Mouse (Mus musculus) small intestine, adult 2 months (tissue): ENCODE measurements around the gene Chn2. TPM values are rescaled to one million over a fixed set of nuclear protein-coding genes. Genes with fewer than 3 reads are reported as not detected.
A peak's percentile ranks its signal among the peaks of the same experiment; 100 is the strongest.

Source experiments
- H3K27ac ChIP-seq: fragments of 200-500 bp; 2 replicates; pipeline ENCODE4 v1.5.1; 2012; ENCODE audit warnings: low read depth, low read length, control low read depth, inconsistent platforms; ENCODE audit not compliant: insufficient read depth
- H3K27me3 ChIP-seq: fragments of 200-500 bp; 2 replicates; pipeline ENCODE4 v1.6.1; 2012; ENCODE audit warnings: mild to moderate bottlenecking, moderate library complexity, low read length, inconsistent platforms; ENCODE audit not compliant: control insufficient read depth, insufficient read depth
- H3K36me3 ChIP-seq: fragments of 200-500 bp; 2 replicates; pipeline ENCODE4 v1.6.1; 2012; ENCODE audit warnings: mild to moderate bottlenecking, low read length, control low read depth, inconsistent platforms; ENCODE audit not compliant: control insufficient read depth, insufficient read depth
- H3K4me1 ChIP-seq: fragments of 200-500 bp; 2 replicates; pipeline ENCODE4 v1.6.1; 2012; ENCODE audit warnings: low read length, inconsistent platforms, mixed read lengths; ENCODE audit not compliant: control insufficient read depth, insufficient read depth, insufficient read length
- H3K4me3 ChIP-seq: fragments of 200-500 bp; 2 replicates; pipeline ENCODE4 v1.5.1; 2012; ENCODE audit warnings: low read depth, mild to moderate bottlenecking, control low read depth, inconsistent platforms, low read length, moderate library complexity
- CTCF ChIP-seq: fragments of 200-500 bp; IDR thresholded peaks from 2 replicates; pipeline ENCODE4 v1.5.1; 2012; ENCODE audit warnings: low read depth, mild to moderate bottlenecking, control low read depth, inconsistent platforms, low read length, moderate library complexity, mixed read lengths; ENCODE audit not compliant: insufficient replicate concordance, insufficient read length; ENCODE audit errors: extremely low read depth
- POLR2A ChIP-seq: fragments of 200-500 bp; IDR thresholded peaks from 2 replicates; pipeline ENCODE4 v1.6.1; 2012; ENCODE audit warnings: low read depth, mild to moderate bottlenecking, control low read depth, inconsistent platforms, low read length, moderate library complexity
- WGBS: fragments of 180-500 bp; shearing (Covaris S2); methylation state at CpG from one replicate; pipeline ENCODE4 v1.1.7; 2018; 5-methylcytosine and 5-hydroxymethylcytosine counted together
- polyA plus RNA-seq: library from polyadenylated mRNA; depleted of rRNA; stranded (reverse); fragments of >200 nt; gene quantifications from 2 replicates; pipeline ENCODE4 v1.2.3, GENCODE M21; 2012

The Chn2 gene
- polyA plus RNA-seq, 1 experiment: 53.5 TPM

DNA sequence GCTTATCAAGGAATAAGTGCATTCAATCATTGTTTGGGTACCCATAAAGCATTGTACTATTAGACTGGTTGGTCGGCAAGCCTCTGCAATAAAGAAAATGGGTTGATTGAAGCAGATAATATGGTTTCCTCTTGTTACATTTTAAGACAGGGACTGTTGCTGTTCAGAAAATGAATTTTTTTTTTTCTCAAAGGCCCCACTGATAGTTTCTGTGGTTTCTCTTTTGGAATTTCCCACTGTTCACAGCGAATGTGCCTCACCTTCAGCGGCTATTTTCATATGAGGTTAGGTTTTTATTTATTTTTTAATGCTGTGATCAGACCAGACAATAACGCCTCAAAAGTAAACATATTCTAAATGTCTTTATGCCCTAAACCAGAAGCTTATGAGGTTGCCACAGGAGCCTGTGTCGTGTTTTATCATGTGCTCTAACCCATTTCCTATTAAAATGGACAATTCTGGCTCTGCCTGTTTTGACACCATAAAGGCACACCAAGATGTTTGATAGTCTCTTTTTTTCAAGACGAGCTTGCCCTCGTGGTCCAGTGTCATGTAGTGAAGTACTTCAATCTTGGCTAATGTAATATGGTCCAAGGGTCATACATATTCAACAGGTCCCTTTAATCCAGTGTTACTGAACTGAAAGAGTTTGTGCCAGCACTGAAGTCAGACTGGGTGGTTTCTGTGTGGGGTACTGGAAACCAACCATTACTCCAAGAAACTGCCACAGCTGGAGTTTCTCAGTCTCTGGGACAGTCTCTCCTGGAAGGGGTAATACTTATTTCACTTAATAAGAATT is 112.3 kb downstream of the Chn2 start:
- no peak for TF ChIP-seq POLR2A
- no peak for TF ChIP-seq CTCF
- H3K27me3 ChIP-seq: no peaks in the 10 kb centered on the region
- H3K27ac ChIP-seq: no peak overlapping the region
- 35% methylated on average over 7 of the region's 7 CpGs for WGBS
- H3K4me1 ChIP-seq: peaks cover 9% of the 10 kb centered on the region; the same call in 1 of the 2 replicates
- H3K4me3 ChIP-seq: no peak overlapping the region
- H3K36me3 ChIP-seq: no peaks in the 10 kb centered on the region

GRCm38 (mm10) chr6:54157097-54157496 is 117.7 kb downstream of the Chn2 start:
- 94% methylated on average over 2 of the region's 2 CpGs for WGBS
- H3K27me3 ChIP-seq: no peaks in the 10 kb centered on the region
- no peaks in the 10 kb centered on the region for H3K36me3 ChIP-seq
- peaks cover 18% of the 10 kb centered on the region for H3K4me1 ChIP-seq
- no peak overlapping the region for H3K27ac ChIP-seq
- no peak overlapping the region for H3K4me3 ChIP-seq
- TF ChIP-seq CTCF (no peak), POLR2A (no peak)

DNA sequence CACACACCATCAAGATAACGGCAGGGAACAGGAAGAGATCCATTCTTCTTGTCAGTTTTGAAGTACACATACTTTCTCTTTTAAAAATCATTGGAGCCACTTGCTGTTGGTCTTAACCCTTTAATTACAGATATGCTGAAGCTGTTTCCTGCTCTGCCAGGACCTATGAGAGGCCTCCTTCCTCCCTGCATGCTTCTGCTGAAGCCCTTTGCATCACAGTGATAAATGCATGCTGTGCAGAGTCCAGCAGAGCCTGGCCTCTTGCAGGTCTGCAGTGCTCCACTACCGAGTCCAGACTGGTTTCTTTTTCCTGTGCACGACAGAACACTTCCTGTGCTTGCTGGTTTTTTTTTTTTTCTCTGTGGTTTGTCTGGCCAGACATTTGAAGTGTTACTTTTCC is 119.0 kb downstream of the Chn2 start:
- Histone ChIP-seq H3K4me3 (no peak overlapping the region), H3K36me3 (no peaks in the 10 kb centered on the region), H3K4me1 (peaks cover 28% of the 10 kb centered on the region), H3K27me3 (no peaks in the 10 kb centered on the region), H3K27ac (0 out of 2 replicates have a peak overlapping the region, but pooled peaks have one; percentile 3)
- WGBS: 15% methylated on average over 3 of the region's 3 CpGs
- TF ChIP-seq POLR2A: no peak
- no peak for TF ChIP-seq CTCF

- TF ChIP-seq CTCF: no peak
- no peak for TF ChIP-seq POLR2A
- WGBS: 89% methylated on average over 3 of the region's 3 CpGs
- Histone ChIP-seq H3K27me3 (no peaks in the 10 kb centered on the region), H3K4me1 (peaks cover 26% of the 10 kb centered on the region), H3K4me3 (no peak overlapping the region), H3K27ac (no peak overlapping the region), H3K36me3 (no peaks in the 10 kb centered on the region)
Observed at GRCm38 (mm10) chr6:54160677-54161076, 121.3 kb downstream of the Chn2 start.

GRCm38 (mm10) chr6:54161246-54161645 is 121.9 kb downstream of the Chn2 start:
- H3K4me3 ChIP-seq: no peak overlapping the region
- H3K36me3 ChIP-seq: no peaks in the 10 kb centered on the region
- WGBS: 88% methylated on average over 3 of the region's 3 CpGs
- H3K4me1 ChIP-seq: peaks cover 25% of the 10 kb centered on the region
- H3K27me3 ChIP-seq: no peaks in the 10 kb centered on the region
- no peak overlapping the region for H3K27ac ChIP-seq
- TF ChIP-seq CTCF (no peak), POLR2A (no peak)

DNA sequence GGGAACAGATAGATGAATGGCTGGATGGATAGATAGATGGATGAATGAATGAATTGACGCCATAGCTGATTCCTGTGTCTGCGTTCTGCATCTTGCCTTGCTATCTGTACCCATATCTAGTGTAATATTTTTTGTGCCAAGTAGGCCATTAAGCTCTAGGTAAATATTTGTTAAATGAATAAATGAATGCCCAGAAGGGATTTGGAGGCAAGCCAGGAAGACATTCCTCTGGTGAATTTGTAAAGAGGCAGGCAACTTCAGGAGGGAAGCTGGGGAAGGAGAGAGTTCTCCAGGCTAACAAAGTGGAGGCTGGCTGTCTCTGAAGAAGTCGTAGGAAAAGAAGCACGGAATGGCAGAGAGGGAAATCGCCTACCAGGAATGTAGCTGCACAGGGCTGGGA is 123.0 kb downstream of the Chn2 start:
- WGBS: 24% methylated on average over 5 of the region's 5 CpGs
- Histone ChIP-seq H3K27ac (no peak overlapping the region), H3K4me1 (peaks cover 21% of the 10 kb centered on the region), H3K27me3 (no peaks in the 10 kb centered on the region), H3K4me3 (no peak overlapping the region), H3K36me3 (no peaks in the 10 kb centered on the region)
- no peak for TF ChIP-seq POLR2A
- TF ChIP-seq CTCF: no peak

GRCm38 (mm10) chr6:54162786-54163185 is 123.4 kb downstream of the Chn2 start:
- WGBS: 38% methylated on average over 9 of the region's 9 CpGs

More at GRCm38 (mm10) chr6:54162786-54163185, 123.4 kb downstream of the Chn2 start:
- Histone ChIP-seq H3K4me3 (no peak overlapping the region), H3K36me3 (no peaks in the 10 kb centered on the region), H3K4me1 (peaks cover 17% of the 10 kb centered on the region), H3K27ac (no peak overlapping the region), H3K27me3 (no peaks in the 10 kb centered on the region)
- TF ChIP-seq CTCF: no peak
- TF ChIP-seq POLR2A: no peak
